Mouse (Mus musculus): ENCODE measurements around the gene Cpsf4l. TPM values are rescaled to one million over a fixed set of nuclear protein-coding genes. Genes with fewer than 3 reads are reported as not detected.

The Cpsf4l gene
- polyA plus RNA-seq, 1 experiment from 2014 or later: not detected

- ATAC-seq (no peak), DNase-seq (ENCODE audit: low spot score) (peak; percentile 35)
- no peaks in the 10 kb centered on the region for H3K9me3 ChIP-seq (replicated peaks; ENCODE audit: control insufficient read depth, low read length)
- H3K36me3 ChIP-seq (ENCODE audit: control insufficient read depth, insufficient read depth, low read length): peaks cover 49% of the 10 kb centered on the region
- no peak overlapping the region for H3K9ac ChIP-seq (ENCODE audit: low read length)
- peak overlapping the region; percentile 70; the same call in 1 of the 2 replicates for H3K27ac ChIP-seq (ENCODE audit: low read depth, low read length)
- no peak overlapping the region for H3K4me3 ChIP-seq (ENCODE audit: low read depth, low read length)
- peak overlapping the region; percentile 71; the same call in 1 of the 2 replicates for H3K4me2 ChIP-seq (ENCODE audit: low read length)
- WGBS: 78% methylated on average over 21 of the region's 22 CpGs
- H3K27me3 ChIP-seq (replicated peaks; ENCODE audit: control insufficient read depth, insufficient read depth, low read length): no peaks in the 10 kb centered on the region
- peaks cover 9% of the 10 kb centered on the region for H3K4me1 ChIP-seq (ENCODE audit: control insufficient read depth, insufficient read depth, low read length)
Measured at GRCm38 (mm10) chr11:113651206-113651906, 58.5 kb downstream of the Cpsf4l start.

- Histone ChIP-seq H3K27ac (ENCODE audit: low read depth, low read length) (peak within 1 kb of the TSS; percentile 91), H3K4me3 (ENCODE audit: low read depth, low read length) (peak within 1 kb of the TSS; percentile 87), H3K36me3 (ENCODE audit: control insufficient read depth, insufficient read depth, low read length) (peaks cover 31% of the 10 kb centered on the region), H3K9ac (ENCODE audit: low read length) (peak within 1 kb of the TSS; percentile 89), H3K4me2 (ENCODE audit: low read length) (peak within 1 kb of the TSS; percentile 71), H3K4me1 (ENCODE audit: control insufficient read depth, insufficient read depth, low read length) (peaks cover 9% of the 10 kb centered on the region), H3K9me3 (replicated peaks; ENCODE audit: control insufficient read depth, low read length) (no peaks in the 10 kb centered on the region), H3K27me3 (replicated peaks; ENCODE audit: control insufficient read depth, insufficient read depth, low read length) (no peaks in the 10 kb centered on the region)
- WGBS: under 1% methylated on average over 57 of the region's 91 CpGs
- peak; percentile 77 for ATAC-seq
- peak; percentile 81 for DNase-seq (ENCODE audit: low spot score)
Measured at GRCm38 (mm10) chr11:113649353-113650210, 60.2 kb downstream of the Cpsf4l start, which contains the start of gene Slc39a11. Gene Slc39a11 (minus strand): TSS chr11:113650079.

GRCm38 (mm10) chr11:113648690-113649352 is 61.0 kb downstream of the Cpsf4l start, which contains the start of gene Cog1:
Gene Cog1 (plus strand): TSS chr11:113649169.
- Histone ChIP-seq H3K4me3 (ENCODE audit: low read depth, low read length) (peak within 1 kb of the TSS; percentile 87), H3K4me1 (ENCODE audit: control insufficient read depth, insufficient read depth, low read length) (peaks cover 9% of the 10 kb centered on the region), H3K4me2 (ENCODE audit: low read length) (peak within 1 kb of the TSS; percentile 71), H3K27me3 (replicated peaks; ENCODE audit: control insufficient read depth, insufficient read depth, low read length) (no peaks in the 10 kb centered on the region), H3K27ac (ENCODE audit: low read depth, low read length) (peak within 1 kb of the TSS; percentile 91), H3K9me3 (replicated peaks; ENCODE audit: control insufficient read depth, low read length) (no peaks in the 10 kb centered on the region), H3K9ac (ENCODE audit: low read length) (peak within 1 kb of the TSS; percentile 89), H3K36me3 (ENCODE audit: control insufficient read depth, insufficient read depth, low read length) (peaks cover 24% of the 10 kb centered on the region)
- DNase-seq (ENCODE audit: low spot score) (no peak), ATAC-seq (no peak)
- WGBS: 45% methylated on average over 26 of the region's 26 CpGs

Other genes starting within 250 kb of the Cpsf4l start
- gene Sstr2, start 90.7 kb downstream of the Cpsf4l start, polyA plus RNA-seq (2014; fragmentation: Nextera tagmentation; extraction: Ambion mirVana): 71.9 and 75.2 TPM in 2 replicates
- 28.8 and 33.9 TPM in 2 replicates for gene Cog1, start 60.8 kb downstream of the Cpsf4l start, polyA plus RNA-seq (2014; fragmentation: Nextera tagmentation; extraction: Ambion mirVana)
- 29.5 and 32.4 TPM in 2 replicates for gene Slc39a11, start 59.9 kb downstream of the Cpsf4l start, polyA plus RNA-seq (2014; fragmentation: Nextera tagmentation; extraction: Ambion mirVana)
- 53.2 and 53.7 TPM in 2 replicates for gene Fam104a, start 25.9 kb downstream of the Cpsf4l start, polyA plus RNA-seq (2014; fragmentation: Nextera tagmentation; extraction: Ambion mirVana)
- gene D11Wsu47e, start 25.6 kb downstream of the Cpsf4l start, polyA plus RNA-seq (2014; fragmentation: Nextera tagmentation; extraction: Ambion mirVana): 27.0 and 28.4 TPM in 2 replicates
- gene Cdc42ep4, start 41.9 kb upstream of the Cpsf4l start, polyA plus RNA-seq (2014; fragmentation: Nextera tagmentation; extraction: Ambion mirVana): 52.4 and 61.5 TPM in 2 replicates

Data from forebrain, embryonic 14.5 days (tissue).